Mouse (Mus musculus): ENCODE results near the gene Plekhm2. TPM values are rescaled to one million over a fixed set of nuclear protein-coding genes. Genes with fewer than 3 reads are reported as not detected.

The Plekhm2 gene
- polyA plus RNA-seq, 1 experiment from 2014 or later: 4.4 TPM

DNA sequence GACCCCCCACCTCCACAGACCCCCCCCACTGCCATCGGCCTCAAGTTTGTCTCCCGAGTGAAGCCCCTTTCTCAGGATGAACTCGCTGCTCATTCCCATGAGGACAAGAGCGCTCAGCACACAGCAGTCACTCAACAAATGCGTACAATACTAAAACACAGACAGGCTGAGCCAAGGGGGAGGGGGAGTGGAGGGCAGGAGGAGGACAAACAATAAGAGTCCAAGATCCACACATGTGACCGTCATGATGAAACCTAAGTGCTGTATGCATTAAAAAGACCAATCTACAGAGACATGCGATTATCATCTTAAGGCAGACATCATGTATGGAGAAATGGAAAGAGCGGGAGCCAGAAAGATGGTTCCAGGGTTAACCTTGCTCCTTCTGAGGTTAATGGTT, 7.8 kb downstream of the Plekhm2 start:
- Histone ChIP-seq H3K9me3 (no peaks in the 10 kb centered on the region), H3K27ac (no peak overlapping the region), H3K4me1 (peaks cover 3% of the 10 kb centered on the region; the same call in 1 of the 2 replicates), H3K4me3 (no peak overlapping the region), H3K27me3 (ENCODE audit: poor library complexity, severe bottlenecking) (no peaks in the 10 kb centered on the region), H3K36me3 (replicated peaks) (peaks cover 82% of the 10 kb centered on the region)
- 92% methylated on average over 8 of the region's 8 CpGs for WGBS
- no peak for DNase-seq (ENCODE audit: extremely low spot score, low spot score)

DNA sequence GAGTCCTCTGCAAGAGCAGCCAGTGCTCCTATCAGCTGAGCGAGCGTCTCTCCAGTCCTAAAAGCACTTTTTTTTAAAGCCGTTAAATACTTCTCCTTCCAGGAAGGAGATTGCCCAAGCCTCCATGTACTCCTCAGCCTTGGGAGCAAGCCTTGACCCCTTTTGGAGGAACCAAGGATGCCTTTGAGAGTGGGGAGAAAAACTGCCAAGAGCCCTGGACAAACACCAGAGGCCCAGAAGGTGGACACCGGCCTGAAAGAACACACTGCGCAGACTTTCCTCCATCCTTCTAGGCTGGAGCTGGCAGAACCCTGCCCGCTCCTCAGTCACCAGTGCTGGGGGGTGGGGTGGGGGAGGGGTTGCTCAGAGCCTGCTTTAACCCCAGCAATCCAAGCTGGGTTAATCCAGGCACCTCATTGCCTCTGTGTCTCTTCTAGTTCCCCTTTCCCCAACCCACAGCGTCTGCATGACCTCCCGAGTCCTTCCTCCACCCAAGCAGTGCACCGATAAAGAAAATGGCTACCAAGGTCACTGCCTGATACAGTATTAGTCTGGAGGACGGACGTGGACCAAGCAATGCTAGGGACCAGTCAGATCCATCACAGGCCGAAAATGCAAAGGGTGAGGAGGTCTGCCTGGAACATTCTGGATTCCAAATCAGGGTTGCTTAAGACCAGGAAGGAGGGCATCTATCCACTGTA, 8.6 kb downstream of the Plekhm2 start:
- Histone ChIP-seq H3K27me3 (ENCODE audit: poor library complexity, severe bottlenecking) (no peaks in the 10 kb centered on the region), H3K27ac (no peak overlapping the region), H3K9me3 (no peaks in the 10 kb centered on the region), H3K4me1 (peaks cover 3% of the 10 kb centered on the region; the same call in 1 of the 2 replicates), H3K36me3 (replicated peaks) (peaks cover 84% of the 10 kb centered on the region), H3K4me3 (no peak overlapping the region)
- WGBS: 89% methylated on average over 12 of the region's 12 CpGs
- DNase-seq (ENCODE audit: extremely low spot score, low spot score): no peak

- H3K4me1 ChIP-seq: peaks cover 3% of the 10 kb centered on the region; the same call in 1 of the 2 replicates
- no peak for DNase-seq (ENCODE audit: extremely low spot score, low spot score)
- WGBS: 92% methylated on average over 6 of the region's 6 CpGs
- H3K27me3 ChIP-seq (ENCODE audit: poor library complexity, severe bottlenecking): no peaks in the 10 kb centered on the region
- no peaks in the 10 kb centered on the region for H3K9me3 ChIP-seq
- H3K36me3 ChIP-seq (replicated peaks): peaks cover 78% of the 10 kb centered on the region
- no peak overlapping the region for H3K4me3 ChIP-seq
- no peak overlapping the region for H3K27ac ChIP-seq
Observed at GRCm38 (mm10) chr4:141654509-141654908, 10.2 kb downstream of the Plekhm2 start.

GRCm38 (mm10) chr4:141653813-141654212, 10.9 kb downstream of the Plekhm2 start:
- Histone ChIP-seq H3K27ac (no peak overlapping the region), H3K4me1 (peaks cover 3% of the 10 kb centered on the region; the same call in 1 of the 2 replicates), H3K4me3 (no peak overlapping the region), H3K36me3 (replicated peaks) (peaks cover 81% of the 10 kb centered on the region), H3K27me3 (ENCODE audit: poor library complexity, severe bottlenecking) (no peaks in the 10 kb centered on the region), H3K9me3 (no peaks in the 10 kb centered on the region)
- DNase-seq (ENCODE audit: extremely low spot score, low spot score): no peak
- 94% methylated on average over 13 of the region's 13 CpGs for WGBS

GRCm38 (mm10) chr4:141653044-141653443, 11.7 kb downstream of the Plekhm2 start:
- Histone ChIP-seq H3K36me3 (replicated peaks) (peaks cover 81% of the 10 kb centered on the region), H3K27ac (no peak overlapping the region), H3K4me1 (peaks cover 3% of the 10 kb centered on the region; the same call in 1 of the 2 replicates), H3K9me3 (no peaks in the 10 kb centered on the region), H3K27me3 (ENCODE audit: poor library complexity, severe bottlenecking) (no peaks in the 10 kb centered on the region), H3K4me3 (no peak overlapping the region)
- DNase-seq (ENCODE audit: extremely low spot score, low spot score): no peak
- WGBS: 96% methylated on average over 8 of the region's 8 CpGs

GRCm38 (mm10) chr4:141651944-141652343, 12.8 kb downstream of the Plekhm2 start:
- 93% methylated on average over 10 of the region's 10 CpGs for WGBS
- Histone ChIP-seq H3K9me3 (no peaks in the 10 kb centered on the region), H3K27ac (no peak overlapping the region)

GRCm38 (mm10) chr4:141651286-141651685, 13.4 kb downstream of the Plekhm2 start:
- Histone ChIP-seq H3K27me3 (ENCODE audit: poor library complexity, severe bottlenecking) (no peaks in the 10 kb centered on the region), H3K36me3 (replicated peaks) (peaks cover 81% of the 10 kb centered on the region), H3K27ac (no peak overlapping the region), H3K4me1 (no peaks in the 10 kb centered on the region), H3K9me3 (no peaks in the 10 kb centered on the region), H3K4me3 (no peak overlapping the region)
- WGBS: 91% methylated on average over 6 of the region's 6 CpGs
- no peak for DNase-seq (ENCODE audit: extremely low spot score, low spot score)

More at GRCm38 (mm10) chr4:141651944-141652343, 12.8 kb downstream of the Plekhm2 start:
- H3K27me3 ChIP-seq (ENCODE audit: poor library complexity, severe bottlenecking): no peaks in the 10 kb centered on the region
- peaks cover 81% of the 10 kb centered on the region for H3K36me3 ChIP-seq (replicated peaks)
- no peak for DNase-seq (ENCODE audit: extremely low spot score, low spot score)
- no peak overlapping the region for H3K4me3 ChIP-seq
- H3K4me1 ChIP-seq: peaks cover 3% of the 10 kb centered on the region; the same call in 1 of the 2 replicates

GRCm38 (mm10) chr4:141649244-141649643, 15.5 kb downstream of the Plekhm2 start:
- H3K27ac ChIP-seq: no peak overlapping the region; the same call in 1 of the 2 replicates
- no peak for DNase-seq (ENCODE audit: extremely low spot score, low spot score)
- no peak overlapping the region for H3K4me3 ChIP-seq
- H3K4me1 ChIP-seq: no peaks in the 10 kb centered on the region
- H3K27me3 ChIP-seq (ENCODE audit: poor library complexity, severe bottlenecking): no peaks in the 10 kb centered on the region
- peaks cover 67% of the 10 kb centered on the region for H3K36me3 ChIP-seq (replicated peaks)
- whole genome bisulfite sequencing: 81% methylated on average over 6 of the region's 6 CpGs
- no peaks in the 10 kb centered on the region for H3K9me3 ChIP-seq

GRCm38 (mm10) chr4:141648262-141648661, 16.4 kb downstream of the Plekhm2 start:
- H3K4me3 ChIP-seq: no peak overlapping the region
- no peaks in the 10 kb centered on the region for H3K9me3 ChIP-seq
- H3K27ac ChIP-seq: no peak overlapping the region
- peaks cover 58% of the 10 kb centered on the region for H3K36me3 ChIP-seq (replicated peaks)
- H3K27me3 ChIP-seq (ENCODE audit: poor library complexity, severe bottlenecking): no peaks in the 10 kb centered on the region
- no peak for DNase-seq (ENCODE audit: extremely low spot score, low spot score)
- WGBS: 92% methylated on average over 5 of the region's 5 CpGs
- H3K4me1 ChIP-seq: no peaks in the 10 kb centered on the region

DNA sequence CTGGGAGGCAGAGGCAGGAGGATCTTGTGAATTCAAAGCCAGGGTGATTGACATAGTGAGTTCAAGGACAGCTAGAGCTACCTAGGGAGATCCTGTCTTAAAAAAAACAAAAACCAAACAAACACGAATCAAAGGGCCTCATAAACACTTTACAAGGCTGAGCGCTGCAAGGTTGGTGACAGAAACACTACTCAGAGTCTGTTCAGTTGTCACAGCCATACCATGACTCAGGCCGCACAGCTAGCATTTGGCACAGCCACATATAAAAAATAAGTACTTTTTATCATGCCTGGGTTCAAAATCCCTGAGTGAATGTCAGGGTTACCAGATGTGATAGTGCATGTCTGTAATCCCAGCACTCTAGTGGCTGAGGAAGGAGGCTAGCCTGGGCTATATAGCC, 17.5 kb downstream of the Plekhm2 start:
- Histone ChIP-seq H3K4me3 (no peak overlapping the region), H3K4me1 (no peaks in the 10 kb centered on the region), H3K27me3 (ENCODE audit: poor library complexity, severe bottlenecking) (no peaks in the 10 kb centered on the region), H3K9me3 (no peaks in the 10 kb centered on the region), H3K27ac (no peak overlapping the region), H3K36me3 (replicated peaks) (peaks cover 56% of the 10 kb centered on the region)
- 90% methylated on average over 3 of the region's 3 CpGs for WGBS
- DNase-seq (ENCODE audit: extremely low spot score, low spot score): no peak

GRCm38 (mm10) chr4:141645988-141646387, 18.7 kb downstream of the Plekhm2 start:
- 95% methylated on average over 8 of the region's 8 CpGs for WGBS
- Histone ChIP-seq H3K4me1 (no peaks in the 10 kb centered on the region), H3K36me3 (replicated peaks) (peaks cover 57% of the 10 kb centered on the region), H3K9me3 (no peaks in the 10 kb centered on the region), H3K4me3 (no peak overlapping the region), H3K27ac (no peak overlapping the region), H3K27me3 (ENCODE audit: poor library complexity, severe bottlenecking) (no peaks in the 10 kb centered on the region)
- no peak for DNase-seq (ENCODE audit: extremely low spot score, low spot score)

GRCm38 (mm10) chr4:141643118-141643855, 21.4 kb downstream of the Plekhm2 start:
- no peak for DNase-seq (ENCODE audit: extremely low spot score, low spot score)
- Histone ChIP-seq H3K9me3 (no peaks in the 10 kb centered on the region), H3K4me1 (no peaks in the 10 kb centered on the region), H3K27ac (no peak overlapping the region), H3K4me3 (no peak overlapping the region), H3K36me3 (replicated peaks) (peaks cover 57% of the 10 kb centered on the region), H3K27me3 (ENCODE audit: poor library complexity, severe bottlenecking) (no peaks in the 10 kb centered on the region)
- WGBS: 89% methylated on average over 7 of the region's 7 CpGs

All from forebrain, embryonic 10.5 days (tissue).